9 mouse cellular contexts compared by ENCODE assay signal in the genomic region with DNA sequence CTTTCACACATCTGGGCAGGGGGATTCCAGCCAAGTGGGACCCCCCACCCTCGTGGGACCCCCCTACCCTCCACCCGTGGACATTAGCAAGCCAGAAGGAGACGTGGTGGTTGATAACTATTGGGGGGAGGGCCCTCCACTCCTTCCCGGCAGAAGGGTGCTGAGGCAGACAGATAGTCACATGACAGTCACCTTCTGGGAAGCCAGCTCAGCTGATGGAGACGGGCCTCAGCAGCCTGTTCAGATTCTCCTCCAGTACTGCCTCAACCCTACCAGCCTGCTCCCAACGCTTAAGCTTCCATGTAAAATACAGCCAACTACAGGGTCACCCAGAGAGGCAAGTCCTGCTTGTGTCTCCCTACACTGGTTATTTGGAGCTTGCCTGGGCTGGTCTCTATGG. TPM values are rescaled to one million over a fixed set of nuclear protein-coding genes. Genes with fewer than 3 reads are reported as not detected.
DNase-seq lines count a peak whose midpoint lies in the region; ATAC-seq and TF ChIP-seq lines count a peak whose summit lies in the region.
"Had no signal": no experiment of that assay in that cellular context is flagged by ENCODE, and none has a peak within 500 bp of the region (broad histone marks: within the 10 kb centered on the region; RNA-seq: fewer than 3 reads in every experiment).

No protein-coding gene starts in this region.

- H3K4me2 ChIP-seq in hindbrain, embryonic 13.5 days = peak overlapping the region; percentile 91
- H3K4me2 ChIP-seq in hindbrain, embryonic 11.5 days (replicated peaks; ENCODE audit: low read depth, low read length) = no peak overlapping the region
- H3K4me2 ChIP-seq in forebrain, embryonic 13.5 days = peak overlapping the region; percentile 97; the same call in 1 of the 2 replicates
- peak overlapping the region; percentile 97 for H3K4me2 ChIP-seq in limb, embryonic 13.5 days (replicated peaks)

- 36% methylated on average over 6 of the region's 6 CpGs for WGBS in hindbrain, embryonic 13.5 days
- 41% methylated on average over 6 of the region's 6 CpGs for WGBS in hindbrain, embryonic 11.5 days
- 29% methylated on average over 6 of the region's 6 CpGs for WGBS in forebrain, embryonic 13.5 days
- WGBS in limb, embryonic 13.5 days = 25% methylated on average over 6 of the region's 6 CpGs

- H3K27ac ChIP-seq in hindbrain, embryonic 13.5 days = peak overlapping the region; percentile 76
- H3K27ac ChIP-seq in hindbrain, embryonic 11.5 days (ENCODE audit: low read depth, low read length) = no peak overlapping the region
- peak overlapping the region; percentile 54; the same call in 1 of the 2 replicates for H3K27ac ChIP-seq in ES-E14 (ENCODE audit: insufficient read depth, low read depth, low read length, poor library complexity, severe bottlenecking)
- no peak overlapping the region for H3K27ac ChIP-seq in forebrain, embryonic 13.5 days
- no peak overlapping the region for H3K27ac ChIP-seq in limb, embryonic 13.5 days

- in situ Hi-C loops in ES-E14 (cut with MboI; ENCODE audit: low sequenced_read_pairs in 2 of 2, unreplicated experiment in 2 of 2) = no loop called here

- no peaks in the 10 kb centered on the region for H3K36me3 ChIP-seq in hindbrain, embryonic 13.5 days
- no peaks in the 10 kb centered on the region for H3K36me3 ChIP-seq in hindbrain, embryonic 11.5 days (ENCODE audit: control insufficient read depth, insufficient read depth, low read length)
- no peaks in the 10 kb centered on the region for H3K36me3 ChIP-seq in ES-E14 (ENCODE audit: control insufficient read depth, insufficient read depth, low read length, poor library complexity, severe bottlenecking)
- no peaks in the 10 kb centered on the region for H3K36me3 ChIP-seq in forebrain, embryonic 13.5 days (ENCODE audit: poor library complexity, severe bottlenecking)
- no peaks in the 10 kb centered on the region for H3K36me3 ChIP-seq in limb, embryonic 13.5 days

- peaks cover 69% of the 10 kb centered on the region for H3K27me3 ChIP-seq in hindbrain, embryonic 13.5 days
- peaks cover 60% of the 10 kb centered on the region for H3K27me3 ChIP-seq in hindbrain, embryonic 11.5 days (ENCODE audit: control insufficient read depth, insufficient read depth, low read length)
- H3K27me3 ChIP-seq in forebrain, embryonic 13.5 days = peaks cover 64% of the 10 kb centered on the region
- H3K27me3 ChIP-seq in limb, embryonic 13.5 days = peaks cover 69% of the 10 kb centered on the region
- H3K27me3 ChIP-seq: Patski had no signal

- H3K4me1 ChIP-seq in hindbrain, embryonic 13.5 days (replicated peaks) = peaks cover 48% of the 10 kb centered on the region
- H3K4me1 ChIP-seq in hindbrain, embryonic 11.5 days (replicated peaks; ENCODE audit: control insufficient read depth, insufficient read depth, low read length) = peaks cover 18% of the 10 kb centered on the region
- peaks cover 0 to 27% of the 10 kb centered on the region in 2 experiments; a peak in 2 of 4 replicates for H3K4me1 ChIP-seq in ES-E14 (ENCODE audit: control insufficient read depth in 2 of 2, insufficient read depth in 2 of 2, low read length in 2 of 2, poor library complexity in 1 of 2)
- peaks cover 36% of the 10 kb centered on the region for H3K4me1 ChIP-seq in forebrain, embryonic 13.5 days
- peaks cover 35% of the 10 kb centered on the region for H3K4me1 ChIP-seq in limb, embryonic 13.5 days

- DNase-seq in hindbrain, embryonic 11.5 days (ENCODE audit: low spot score) = no peak
- no peak for DNase-seq in ES-E14 (ENCODE audit: low read depth, low spot score)
- DNase-seq in adrenal gland, postnatal 36 days = no peak
- DNase-seq in gastrocnemius, adult 8-10 months (ENCODE audit: low spot score in 2 of 2) = no peak

- no peak for ATAC-seq in hindbrain, embryonic 13.5 days (ENCODE audit: low FRiP score)
- ATAC-seq in hindbrain, embryonic 11.5 days (ENCODE audit: low FRiP score) = no peak
- no peak for ATAC-seq in forebrain, embryonic 13.5 days
- ATAC-seq in limb, embryonic 13.5 days (ENCODE audit: low FRiP score, low read depth) = no peak
- ATAC-seq in monocyte, adult 5-6 weeks (replicated peaks; ENCODE audit: insufficient number of reproducible peaks, low FRiP score, low TSS enrichment, poor library complexity, severe bottlenecking) = no peak

- peak overlapping the region; percentile 86; the same call in 1 of the 2 replicates for H3K9ac ChIP-seq in hindbrain, embryonic 13.5 days
- H3K9ac ChIP-seq in hindbrain, embryonic 11.5 days (ENCODE audit: low read depth, low read length) = no peak overlapping the region
- H3K9ac ChIP-seq in ES-E14 (ENCODE audit: insufficient read depth, low read depth, low read length, poor library complexity, severe bottlenecking) = peak overlapping the region; percentile 37; the same call in 1 of the 2 replicates
- H3K9ac ChIP-seq in forebrain, embryonic 13.5 days = no peak overlapping the region
- H3K9ac ChIP-seq in limb, embryonic 13.5 days = no peak overlapping the region

- peak overlapping the region; percentile 69 for H3K4me3 ChIP-seq in hindbrain, embryonic 13.5 days
- no peak overlapping the region for H3K4me3 ChIP-seq in hindbrain, embryonic 11.5 days (ENCODE audit: low read depth, low read length)
- H3K4me3 ChIP-seq in ES-E14 (ENCODE audit: insufficient read depth in 1 of 2, low read depth in 1 of 2, low read length in 2 of 2, poor library complexity in 1 of 2, severe bottlenecking in 1 of 2) = peak overlapping the region; percentile 14 to 70; a peak in 3 of 4 replicates
- no peak overlapping the region for H3K4me3 ChIP-seq in forebrain, embryonic 13.5 days
- H3K4me3 ChIP-seq in limb, embryonic 13.5 days = peak overlapping the region; percentile 65

- no peaks in the 10 kb centered on the region for H3K9me3 ChIP-seq in hindbrain, embryonic 13.5 days
- no peaks in the 10 kb centered on the region for H3K9me3 ChIP-seq in hindbrain, embryonic 11.5 days (ENCODE audit: control insufficient read depth, low read length)
- H3K9me3 ChIP-seq in ES-E14 (ENCODE audit: control insufficient read depth, insufficient read depth, low read depth, low read length) = no peaks in the 10 kb centered on the region
- no peaks in the 10 kb centered on the region for H3K9me3 ChIP-seq in forebrain, embryonic 13.5 days (replicated peaks)
- no peaks in the 10 kb centered on the region for H3K9me3 ChIP-seq in limb, embryonic 13.5 days

TF ChIP-seq in ES-E14, 5 proteins besides CTCF, POLR2A, EP300 and RAD21:
- TF ChIP-seq HCFC1 (IDR thresholded peaks at IDR 0.05; ENCODE audit: borderline replicate concordance, insufficient read depth, low read length) = no peak
- no peak for TF ChIP-seq ZNF384 (IDR thresholded peaks at IDR 0.05; ENCODE audit: low read depth, low read length)
- TF ChIP-seq ZC3H11A (IDR thresholded peaks at IDR 0.05; ENCODE audit: borderline replicate concordance, low read depth, low read length) = no peak
- no peak for TF ChIP-seq MAFK (IDR thresholded peaks at IDR 0.05; ENCODE audit: insufficient read depth, low read depth, low read length)
- no peak for TF ChIP-seq CHD2 (IDR thresholded peaks at IDR 0.05; ENCODE audit: low read depth, low read length)

RNA-seq across cellular contexts. Expression of a gene that starts 3.6 kb away (rescaled TPM):
- 2.4 and 2.8 TPM in 2 replicates for polyA plus RNA-seq in hindbrain, embryonic 13.5 days (2015; fragmentation: Nextera tagmentation; extraction: Ambion mirVana)
- 1.9 and 2.2 TPM in 2 replicates for polyA plus RNA-seq in hindbrain, embryonic 11.5 days (2014; fragmentation: Nextera tagmentation; extraction: Ambion mirVana)
- total RNA-seq in ES-E14 (2012; rRNA removed) = 9.5 and 12.1 TPM in 2 replicates
- 1.9 and 2.1 TPM in 2 replicates for polyA plus RNA-seq in forebrain, embryonic 13.5 days (2015; fragmentation: Nextera tagmentation; extraction: Ambion mirVana)
- 3.0 and 3.2 TPM in 2 replicates for polyA plus RNA-seq in limb, embryonic 13.5 days (2015; fragmentation: Nextera tagmentation; extraction: Ambion mirVana)
- 10 to 100 TPM; 31.7 to 39.4 TPM for total RNA-seq in adrenal gland, postnatal 36 days (2021)
- 10 to 100 TPM in 3 of 4 experiments, 1 to 10 TPM in 1; 8.3 to 16.9 (median 12.9) TPM for total RNA-seq in gastrocnemius, adult 8-10 months (2022)
- total RNA-seq in monocyte, adult 5-6 weeks (2017) = 14.3 to 55.2 TPM (median 25.5 TPM) in 3 replicates

RNA-seq across cellular contexts. Expression of a gene that starts 40.3 kb away (rescaled TPM):
- polyA plus RNA-seq in hindbrain, embryonic 13.5 days (2015; fragmentation: Nextera tagmentation; extraction: Ambion mirVana) = 3.6 and 3.7 TPM in 2 replicates
- 1.7 and 2.2 TPM in 2 replicates for polyA plus RNA-seq in hindbrain, embryonic 11.5 days (2014; fragmentation: Nextera tagmentation; extraction: Ambion mirVana)
- total RNA-seq in ES-E14 (2012; rRNA removed) = 171 and 233 TPM in 2 replicates
- polyA plus RNA-seq in forebrain, embryonic 13.5 days (2015; fragmentation: Nextera tagmentation; extraction: Ambion mirVana) = 2.5 and 2.9 TPM in 2 replicates
- 1.8 and 2.2 TPM in 2 replicates for polyA plus RNA-seq in limb, embryonic 13.5 days (2015; fragmentation: Nextera tagmentation; extraction: Ambion mirVana)
- 10 to 100 TPM; 11.9 to 20.6 TPM for total RNA-seq in adrenal gland, postnatal 36 days (2021)
- 10 to 100 TPM; 19.1 to 26.4 (median 20.8) TPM for total RNA-seq in gastrocnemius, adult 8-10 months (2022)
- 17.8 to 33.8 TPM (median 17.9 TPM) in 3 replicates for total RNA-seq in monocyte, adult 5-6 weeks (2017)

Comparison
In these comparisons a context has a peak if more than half of its experiments do, and no peak if none do; other contexts are left out.
1. H3K27ac ChIP-seq: peak in hindbrain, embryonic 13.5 days (single experiment) and ES-E14 (single experiment); none in hindbrain, embryonic 11.5 days (single experiment), forebrain, embryonic 13.5 days (single experiment) and limb, embryonic 13.5 days (single experiment).
2. H3K4me3 ChIP-seq: peak in hindbrain, embryonic 13.5 days (single experiment), ES-E14 (2 of 2) and limb, embryonic 13.5 days (single experiment); none in hindbrain, embryonic 11.5 days (single experiment) and forebrain, embryonic 13.5 days (single experiment).
3. H3K9ac ChIP-seq: peak in hindbrain, embryonic 13.5 days (single experiment) and ES-E14 (single experiment); none in hindbrain, embryonic 11.5 days (single experiment), forebrain, embryonic 13.5 days (single experiment) and limb, embryonic 13.5 days (single experiment).